Mouse (Mus musculus) layer of hippocampus, postnatal 14 days (tissue): ENCODE measurements around the gene Fezf1. TPM values are rescaled to one million over a fixed set of nuclear protein-coding genes. Genes with fewer than 3 reads are reported as not detected.

ENCODE experiments used
- DNase-seq, 2 experiments: peaks; one replicate each; pipeline ENCODE4 v3.0.0; 2021 to 2022; ENCODE audit warnings: low spot score in 2 of 2, mixed read lengths in 1 of 2
- total RNA-seq, 2 experiments: library from RNA; stranded (reverse); gene quantifications; 2 replicates each; pipeline ENCODE4 v1.2.3; 2021

The Fezf1 gene
- total RNA-seq, 2 experiments from 2014 or later: not detected

GRCm38 (mm10) chr6:23247512-23248312, 450 bp downstream of the Fezf1 start:
- DNase-seq: peak in 1 of 2 experiments; percentile 4

GRCm38 (mm10) chr6:23246790-23247511, 1.2 kb downstream of the Fezf1 start:
- DNase-seq: peak in 1 of 2 experiments; percentile 14

- no peak for DNase-seq
Observed at GRCm38 (mm10) chr6:23246061-23246789, 1.9 kb downstream of the Fezf1 start.

- peak in 1 of 2 experiments; percentile 3 for DNase-seq
Observed at GRCm38 (mm10) chr6:23245545-23246011, 2.6 kb downstream of the Fezf1 start.

GRCm38 (mm10) chr6:23245121-23245520, 3.0 kb downstream of the Fezf1 start:
- no peak for DNase-seq

- DNase-seq: peak in 1 of 2 experiments; percentile 12
Observed at GRCm38 (mm10) chr6:23243821-23244760, 4.1 kb downstream of the Fezf1 start.

- no peak for DNase-seq
Observed at GRCm38 (mm10) chr6:23211499-23211898, 36.7 kb downstream of the Fezf1 start.

- DNase-seq: peak in 1 of 2 experiments; percentile 6
Observed at GRCm38 (mm10) chr6:23207791-23208190, 40.4 kb downstream of the Fezf1 start.

GRCm38 (mm10) chr6:23202630-23203029, 45.5 kb downstream of the Fezf1 start:
- peak in 1 of 2 experiments; percentile 10 for DNase-seq

Other genes with a start within 250 kb of the Fezf1 start
- 1 to 10 TPM; 3.0 to 3.3 TPM for gene Aass, start 115.4 kb downstream of the Fezf1 start, total RNA-seq